Mouse (Mus musculus) kidney, postnatal 25 days (tissue): Measurements from ENCODE around the gene Hoxc10.

ENCODE experiments used
- DNase-seq, 2 experiments: peaks; one replicate each; pipeline ENCODE4 v3.0.0; 2021; ENCODE audit warnings: mixed read lengths in 2 of 2

Gene Hoxc10

GRCm38 (mm10) chr15:103011928-103012486 is 45.4 kb downstream of the Hoxc10 start:
- DNase-seq = peak in 1 of 2 experiments; percentile 42

GRCm38 (mm10) chr15:103013238-103013984 is 46.8 kb downstream of the Hoxc10 start:
- peak; percentile 49 to 52 for DNase-seq

GRCm38 (mm10) chr15:103014166-103015008 is 47.8 kb downstream of the Hoxc10 start:
- DNase-seq = peak; percentile 60 to 81

GRCm38 (mm10) chr15:103015009-103015399 is 48.4 kb downstream of the Hoxc10 start:
- DNase-seq = no peak

- no peak for DNase-seq
Observed at GRCm38 (mm10) chr15:103015406-103016166, 49.0 kb downstream of the Hoxc10 start.

GRCm38 (mm10) chr15:103018636-103019035 is 52.0 kb downstream of the Hoxc10 start, which contains the start of gene Hoxc4:
Hoxc4 (plus strand) TSS chr15:103018934.
- no peak for DNase-seq

- DNase-seq = no peak
Observed at GRCm38 (mm10) chr15:103020899-103021418, 54.4 kb downstream of the Hoxc10 start.
